Mouse (Mus musculus) natural killer cell, adult 2 months (primary cell): Measurements from ENCODE around the gene Ttll11.
A peak's percentile ranks its signal among the peaks of the same experiment; 100 is the strongest.

Experiments used
- DNase-seq, 2 experiments: peaks; one replicate each; pipeline ENCODE4 v3.0.0; 2022; ENCODE audit warnings: low spot score in 2 of 2

Ttll11 gene

DNA sequence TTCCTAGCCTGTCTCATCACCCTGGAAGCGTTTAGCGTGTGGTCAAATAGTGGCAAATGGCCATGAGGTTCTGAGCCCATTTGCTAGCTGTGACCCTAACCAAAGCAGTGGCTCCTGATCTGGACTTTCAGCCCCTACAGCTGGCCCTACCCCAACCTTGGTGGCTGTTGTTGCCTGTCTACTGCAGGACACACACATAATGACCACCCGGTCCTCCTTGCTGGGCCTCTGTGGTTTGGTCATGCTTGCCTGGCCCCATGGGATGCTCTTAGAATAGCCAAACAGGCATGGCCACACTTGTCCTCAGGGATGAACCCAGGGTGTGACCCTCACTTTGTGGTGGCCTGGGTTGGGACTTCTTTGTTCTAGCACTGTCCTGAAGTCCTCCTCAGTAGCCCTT, 80.0 kb downstream of the Ttll11 start:
- no peak for DNase-seq

DNA sequence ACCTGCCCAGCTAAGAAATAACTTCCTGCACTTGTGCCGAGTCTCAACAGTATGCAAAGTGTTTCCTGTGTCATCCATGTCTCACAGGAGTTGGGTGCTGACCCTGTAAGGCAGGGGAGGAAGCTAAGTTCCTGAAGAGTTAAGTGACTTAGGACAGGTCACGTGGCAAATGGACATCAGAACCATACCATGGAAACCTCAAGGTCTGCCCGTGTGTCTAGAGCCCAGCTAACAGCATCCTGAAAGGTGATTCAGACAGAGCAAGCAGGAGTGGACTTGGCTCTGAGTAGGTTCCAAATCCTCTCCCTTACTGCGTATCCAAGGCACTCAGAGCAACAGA, 80.6 kb downstream of the Ttll11 start:
- DNase-seq = no peak

GRCm38 (mm10) chr2:35898425-35899134, 81.1 kb downstream of the Ttll11 start:
- peak; percentile 52 to 63 for DNase-seq

DNA sequence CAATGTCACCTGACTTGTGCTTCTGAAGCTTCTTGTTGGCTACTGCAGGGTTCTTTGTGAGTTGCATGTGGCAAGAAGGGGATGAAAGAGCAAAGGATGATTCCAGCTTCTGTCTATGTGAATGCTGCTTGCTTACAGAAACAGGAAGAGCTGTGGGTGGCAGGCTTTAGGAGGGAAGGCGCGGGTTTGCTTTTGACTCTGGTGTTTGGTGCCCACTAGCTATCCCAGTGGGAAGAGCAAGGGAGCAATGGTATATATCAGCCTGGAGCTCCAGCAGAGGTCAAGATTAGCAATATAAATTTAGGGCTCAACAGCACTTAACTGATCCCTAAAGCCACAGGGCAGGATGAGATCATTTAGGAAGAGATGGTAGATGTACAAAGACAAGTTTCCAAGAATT, 82.6 kb downstream of the Ttll11 start:
- DNase-seq = no peak

DNA sequence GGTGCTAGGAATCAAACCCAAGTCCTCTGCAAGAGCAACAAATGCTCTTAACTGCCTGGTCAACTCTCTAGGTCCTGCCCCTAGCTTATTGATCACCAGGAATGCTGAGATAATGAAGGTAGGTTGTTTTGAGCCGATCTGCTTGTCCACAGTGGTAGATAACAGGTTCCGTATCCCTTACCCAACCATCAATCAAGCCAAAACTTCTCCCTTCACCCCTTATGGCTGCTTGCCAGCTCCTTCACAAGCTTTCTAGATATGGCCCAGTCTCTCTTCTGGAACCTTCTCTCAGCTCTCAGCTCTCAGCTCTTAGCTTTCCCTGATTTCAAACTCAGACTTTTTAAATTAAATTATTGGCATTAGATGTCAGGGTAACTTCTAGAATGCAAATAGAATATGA, 85.2 kb downstream of the Ttll11 start:
- DNase-seq = no peak

GRCm38 (mm10) chr2:35890635-35891034, 89.1 kb downstream of the Ttll11 start:
- no peak for DNase-seq

DNA sequence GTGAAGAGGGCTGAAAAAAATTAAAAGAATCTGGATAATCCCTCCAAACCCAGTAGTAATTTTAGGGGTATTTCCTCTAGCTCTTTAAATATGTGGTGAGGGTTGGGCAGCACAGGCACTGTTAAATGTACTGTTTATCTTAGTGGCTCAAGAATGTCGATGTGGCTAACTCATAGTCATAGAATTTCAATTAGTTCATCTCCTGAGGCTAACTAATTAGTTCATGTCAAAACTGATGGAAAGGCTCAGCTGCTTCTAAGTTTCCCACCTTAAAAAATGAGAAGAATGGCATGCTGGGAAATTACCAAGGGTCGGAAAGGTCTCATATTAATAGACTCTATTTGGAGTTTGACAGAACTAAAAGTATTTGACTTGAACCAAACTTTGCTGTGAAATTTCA, 89.9 kb downstream of the Ttll11 start:
- no peak for DNase-seq

DNA sequence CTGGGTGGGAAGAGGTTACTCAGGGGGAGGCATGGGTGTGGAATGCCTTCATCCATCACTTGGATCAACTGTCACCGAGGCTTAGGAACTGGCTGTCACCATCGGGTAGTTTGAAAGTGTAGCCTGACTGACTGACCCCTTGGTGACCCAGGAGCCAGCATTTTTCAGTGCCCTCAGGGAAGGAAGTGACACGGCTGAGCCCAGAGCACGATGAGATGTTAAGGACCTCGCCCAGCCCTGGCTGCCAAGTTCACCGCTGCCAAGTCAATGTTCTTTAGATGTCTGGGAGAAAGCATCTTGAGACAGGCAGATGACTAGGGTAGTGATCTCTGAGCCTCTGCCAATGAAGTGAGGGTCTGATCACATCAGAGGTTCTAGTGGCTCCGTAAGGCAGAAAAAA, 95.4 kb downstream of the Ttll11 start:
- DNase-seq = no peak

DNA sequence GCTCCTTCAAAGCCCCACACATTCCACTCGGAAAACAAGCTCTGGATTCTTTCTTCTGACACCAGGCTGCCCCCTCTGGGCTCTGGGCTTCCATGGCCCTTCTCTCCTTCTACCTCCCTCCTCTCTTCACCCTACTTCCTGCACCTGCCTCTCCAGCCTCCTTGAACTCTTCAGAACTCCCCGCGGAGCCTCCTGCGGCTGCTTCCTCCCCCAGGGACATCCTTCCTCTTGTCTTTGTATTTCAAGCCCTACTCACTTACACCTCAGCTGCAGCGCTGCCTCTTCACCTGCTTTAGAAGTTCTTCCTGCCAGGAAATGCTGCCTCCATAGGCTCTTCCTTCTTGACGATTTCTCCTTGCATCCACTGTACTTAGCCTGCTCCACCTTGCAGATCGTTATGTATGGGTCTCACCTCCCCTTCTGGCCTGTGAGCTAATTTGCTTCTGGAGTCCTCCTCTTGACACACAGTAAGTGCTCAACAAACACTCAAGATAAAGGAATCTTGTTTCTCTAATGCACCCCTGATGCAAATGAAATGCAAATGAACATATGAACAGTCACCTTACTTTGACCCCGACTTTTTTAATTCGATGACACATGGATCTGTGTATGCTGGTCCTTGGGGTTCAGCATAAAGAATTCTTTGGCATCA, 97.3 kb downstream of the Ttll11 start:
- no peak for DNase-seq

- DNase-seq = no peak
Observed at GRCm38 (mm10) chr2:35881896-35882295, 97.8 kb downstream of the Ttll11 start.

DNA sequence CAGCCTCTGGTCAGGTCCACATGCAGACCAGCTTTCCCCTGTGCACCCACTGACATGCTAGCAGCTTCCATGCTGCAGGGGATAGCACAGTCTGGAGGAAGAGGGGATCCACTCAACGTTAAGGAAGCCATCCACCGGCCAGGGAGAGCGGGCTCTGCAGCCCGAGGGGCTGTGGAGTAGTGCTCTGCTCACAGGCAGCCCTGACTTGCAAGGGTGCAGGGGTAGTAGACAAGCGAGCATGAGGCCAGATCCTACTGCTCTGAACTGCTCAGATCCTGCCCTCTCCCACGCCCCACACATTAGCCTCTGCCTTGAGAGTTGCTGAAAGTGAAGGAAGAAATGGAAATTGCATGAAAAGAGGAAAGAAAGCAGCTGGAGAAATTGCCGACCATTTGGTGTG, 99.4 kb downstream of the Ttll11 start:
- no peak for DNase-seq

DNA sequence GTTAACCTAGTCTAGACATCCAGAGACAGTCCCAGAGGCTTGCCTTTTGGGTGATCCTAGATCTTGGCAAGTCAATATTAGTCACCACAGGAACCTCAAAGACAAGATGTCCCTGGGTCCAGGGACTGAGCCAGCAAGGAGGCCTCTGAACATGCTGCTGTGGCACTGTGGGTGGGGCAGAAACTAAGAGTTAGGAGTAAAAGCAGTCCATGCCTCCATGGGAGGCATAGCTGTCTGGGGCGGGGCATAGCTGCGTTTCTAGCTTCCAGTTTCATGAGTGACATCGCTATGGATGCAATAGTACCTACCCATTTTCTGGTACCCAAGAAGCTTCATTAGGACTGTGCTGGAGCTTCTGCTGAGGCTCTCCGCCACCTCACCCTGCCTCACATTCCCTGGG, 99.8 kb downstream of the Ttll11 start:
- DNase-seq = no peak

DNA sequence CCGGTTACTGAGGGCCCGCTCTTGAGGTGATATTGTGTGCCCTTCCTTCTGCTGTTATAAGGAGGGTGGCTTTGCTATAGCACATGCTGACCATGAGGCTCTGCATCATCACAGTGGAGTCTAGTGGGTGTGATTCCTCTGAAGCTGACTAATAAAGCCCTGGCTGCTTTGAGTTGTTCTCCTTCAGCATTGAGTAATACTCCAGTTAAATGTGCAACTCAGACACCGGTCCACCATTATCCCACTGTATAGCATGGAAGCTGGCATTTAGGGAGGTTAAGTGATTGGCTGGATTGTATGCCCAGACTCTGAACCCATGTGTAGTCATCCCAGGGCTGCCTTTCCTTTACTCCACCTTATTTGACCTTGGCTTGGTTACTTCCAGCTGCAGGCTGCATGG, 101.2 kb downstream of the Ttll11 start:
- DNase-seq = no peak

DNA sequence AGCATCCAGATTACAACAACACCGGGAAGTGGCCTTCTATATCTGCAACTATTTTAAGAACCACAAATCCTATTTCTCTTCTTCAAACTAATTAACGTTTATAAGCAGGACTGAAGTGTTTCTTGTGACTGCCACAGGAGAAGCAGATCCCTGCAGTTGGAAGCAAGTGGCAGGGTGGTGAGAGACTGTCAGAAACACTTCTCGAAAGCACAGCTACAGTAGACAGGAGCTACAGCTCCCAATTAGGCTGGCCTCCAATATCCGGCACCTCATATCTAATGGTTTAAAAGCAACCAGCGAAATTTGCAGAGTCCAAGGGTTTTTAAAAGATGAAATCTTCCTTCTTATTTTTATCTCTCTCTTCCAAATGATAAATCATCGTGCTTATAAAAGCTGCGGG, 104.1 kb downstream of the Ttll11 start:
- DNase-seq = no peak

DNA sequence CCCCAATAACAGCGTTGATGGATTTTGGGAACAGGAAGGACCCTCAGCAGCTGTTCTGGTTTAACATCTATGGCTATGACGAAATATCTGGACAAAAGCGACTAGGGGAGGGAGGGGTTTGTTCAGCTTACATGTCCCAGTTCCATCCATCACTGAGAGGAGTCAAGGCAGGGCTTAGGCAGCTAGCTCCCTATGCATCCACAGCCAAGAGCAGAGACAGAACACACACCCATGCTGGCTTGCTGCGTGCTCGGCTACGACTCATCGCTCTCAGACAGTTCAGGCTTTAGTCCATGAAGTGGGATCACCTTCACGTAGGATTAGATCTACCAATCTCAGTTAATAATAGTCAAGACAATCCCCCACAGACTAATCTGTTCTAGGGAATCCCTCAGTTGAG, 105.3 kb downstream of the Ttll11 start:
- DNase-seq = no peak

DNA sequence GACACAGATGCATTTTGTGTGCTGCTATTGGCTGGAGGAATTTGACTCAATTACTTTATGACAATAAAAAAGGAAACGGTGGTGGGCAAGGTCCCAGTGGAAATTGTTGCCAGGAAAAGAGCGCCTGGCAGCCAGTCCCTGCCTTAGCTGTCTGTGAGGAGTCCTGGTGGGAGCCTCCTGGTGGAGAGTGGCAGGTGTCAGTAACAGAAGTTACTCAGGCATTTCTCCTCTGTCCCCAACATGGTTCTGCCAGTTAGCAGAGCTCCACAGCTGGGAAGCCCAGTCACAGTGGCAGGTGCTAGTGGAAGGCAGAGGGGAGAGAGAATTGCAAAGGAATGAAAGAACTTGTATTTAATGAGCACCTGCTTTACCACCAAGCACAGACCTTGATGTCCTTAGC, 110.5 kb downstream of the Ttll11 start:
- DNase-seq = no peak

DNA sequence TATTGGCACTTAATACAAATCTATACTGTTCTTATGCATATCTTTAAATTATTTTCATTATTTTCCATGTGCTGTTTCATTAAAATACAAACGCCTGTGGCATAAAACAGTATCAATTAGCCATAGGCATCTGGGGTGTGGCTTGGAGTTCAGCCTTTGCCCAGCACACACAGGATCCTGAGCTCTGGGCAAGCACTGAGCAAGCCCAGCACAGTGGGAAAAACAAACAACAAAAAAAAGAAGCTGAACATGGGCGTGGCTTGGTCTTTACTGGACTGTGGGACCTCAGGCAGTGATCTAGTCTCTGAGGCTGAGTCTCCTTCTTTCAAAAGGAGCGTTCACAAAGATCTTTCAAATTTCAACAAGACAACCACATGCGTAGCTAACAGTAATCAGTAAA, 116.4 kb downstream of the Ttll11 start:
- DNase-seq = no peak

DNA sequence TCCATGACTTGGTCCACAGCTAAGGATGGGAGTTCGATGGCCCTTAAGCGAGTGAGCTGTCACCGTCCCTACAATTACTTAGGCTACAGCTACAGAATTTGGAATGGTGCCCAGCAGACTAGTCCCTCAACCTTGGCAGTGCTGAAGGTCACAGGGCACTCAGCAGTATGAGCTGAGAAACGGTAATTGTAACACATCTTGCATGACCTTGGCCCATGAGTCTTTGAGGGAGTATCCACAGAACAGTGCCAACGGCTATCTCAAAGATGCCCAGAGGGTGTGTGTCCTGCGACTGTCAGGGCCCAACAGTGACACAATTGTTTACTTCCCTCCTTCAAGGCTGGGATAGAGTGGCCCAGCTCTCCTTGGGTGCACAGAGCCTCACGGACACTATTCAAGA, 118.5 kb downstream of the Ttll11 start:
- DNase-seq = no peak

- peak; percentile 36 to 60 for DNase-seq
Observed at GRCm38 (mm10) chr2:35860394-35860744, 119.3 kb downstream of the Ttll11 start.

- no peak for DNase-seq
Observed at GRCm38 (mm10) chr2:35859708-35860393, 119.9 kb downstream of the Ttll11 start.

- DNase-seq = no peak
Observed at GRCm38 (mm10) chr2:35858281-35858680, 121.4 kb downstream of the Ttll11 start.

GRCm38 (mm10) chr2:35856901-35857300, 122.8 kb downstream of the Ttll11 start:
- DNase-seq = no peak

DNA sequence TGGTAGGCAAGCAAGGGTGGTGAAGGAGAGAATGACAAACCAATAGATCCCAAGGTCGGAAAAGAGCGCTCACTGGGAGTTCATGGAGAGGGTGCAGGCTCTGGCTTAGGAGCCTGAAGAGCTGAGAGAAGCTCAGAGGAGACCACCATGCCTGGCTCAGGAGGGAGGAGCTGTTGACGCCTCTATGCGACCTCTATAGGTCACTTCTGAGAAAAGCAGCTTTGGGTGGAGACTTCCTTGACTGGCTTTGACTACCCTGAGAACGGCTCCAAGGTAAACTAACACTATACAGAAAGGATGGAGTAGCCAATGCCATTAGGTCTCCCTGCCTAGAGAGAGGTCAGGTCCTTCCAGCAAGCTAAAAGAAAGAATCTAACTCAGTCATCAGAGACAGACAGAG, 124.8 kb downstream of the Ttll11 start:
- peak in 1 of 2 experiments; percentile 10 for DNase-seq
